Mouse (Mus musculus): ENCODE results near the gene Flywch2. TPM values are rescaled to one million over a fixed set of nuclear protein-coding genes. Genes with fewer than 3 reads are reported as not detected.
"Not testable (repeated sequence)": the region's sequence is repeated elsewhere in the genome, so short reads cannot be mapped to it uniquely, and the experiment has no call there.

Flywch2 gene
- polyA plus RNA-seq, 1 experiment, result 0.27 TPM

GRCm38 (mm10) chr17:23778447-23778846 lies 7.4 kb downstream of the Flywch2 start:
- H3K79me2 ChIP-seq (ENCODE audit: control insufficient read depth, insufficient read depth), result no peaks in the 10 kb centered on the region
- no peaks in the 10 kb centered on the region for H3K79me3 ChIP-seq (ENCODE audit: low read depth)
- no peak for TF ChIP-seq USF1 (IDR thresholded peaks at IDR 0.05; ENCODE audit: low read depth)
- no peak for TF ChIP-seq CEBPB (IDR thresholded peaks at IDR 0.05; ENCODE audit: low read depth)
- peaks cover 7% of the 10 kb centered on the region for H3K27me3 ChIP-seq (ENCODE audit: control insufficient read depth, insufficient read depth, insufficient read length)
- H3K36me3 ChIP-seq (ENCODE audit: control insufficient read depth, insufficient read depth), result no peaks in the 10 kb centered on the region
- H3K4me3 ChIP-seq (ENCODE audit: insufficient read depth, poor library complexity, severe bottlenecking), result no peak overlapping the region
- H3ac ChIP-seq (ENCODE audit: control insufficient read depth, insufficient read length, low read depth), result no peak overlapping the region

GRCm38 (mm10) chr17:23777141-23777540 lies 8.7 kb downstream of the Flywch2 start:
- no peak overlapping the region for H3ac ChIP-seq (ENCODE audit: control insufficient read depth, insufficient read length, low read depth)
- no peaks in the 10 kb centered on the region for H3K36me3 ChIP-seq (ENCODE audit: control insufficient read depth, insufficient read depth)
- no peak for TF ChIP-seq CTCF (IDR thresholded peaks at IDR 0.05; ENCODE audit: control insufficient read depth, insufficient read depth, insufficient read length)
- no peak for TF ChIP-seq CEBPB (IDR thresholded peaks at IDR 0.05; ENCODE audit: low read depth)
- no peak for TF ChIP-seq USF1 (IDR thresholded peaks at IDR 0.05; ENCODE audit: low read depth)
- no peak for TF ChIP-seq MYOD1 (IDR thresholded peaks at IDR 0.05; ENCODE audit: control insufficient read depth, insufficient read length, low read depth)
- TF ChIP-seq FOSL1 (IDR thresholded peaks at IDR 0.05; ENCODE audit: insufficient read depth, low read length, poor library complexity, severe bottlenecking), result no peak
- peaks cover 7% of the 10 kb centered on the region for H3K27me3 ChIP-seq (ENCODE audit: control insufficient read depth, insufficient read depth, insufficient read length)
- H3K4me3 ChIP-seq (ENCODE audit: insufficient read depth, poor library complexity, severe bottlenecking), result no peak overlapping the region
- H3K79me2 ChIP-seq (ENCODE audit: control insufficient read depth, insufficient read depth), result no peaks in the 10 kb centered on the region
- no peaks in the 10 kb centered on the region for H3K79me3 ChIP-seq (ENCODE audit: low read depth)

DNA sequence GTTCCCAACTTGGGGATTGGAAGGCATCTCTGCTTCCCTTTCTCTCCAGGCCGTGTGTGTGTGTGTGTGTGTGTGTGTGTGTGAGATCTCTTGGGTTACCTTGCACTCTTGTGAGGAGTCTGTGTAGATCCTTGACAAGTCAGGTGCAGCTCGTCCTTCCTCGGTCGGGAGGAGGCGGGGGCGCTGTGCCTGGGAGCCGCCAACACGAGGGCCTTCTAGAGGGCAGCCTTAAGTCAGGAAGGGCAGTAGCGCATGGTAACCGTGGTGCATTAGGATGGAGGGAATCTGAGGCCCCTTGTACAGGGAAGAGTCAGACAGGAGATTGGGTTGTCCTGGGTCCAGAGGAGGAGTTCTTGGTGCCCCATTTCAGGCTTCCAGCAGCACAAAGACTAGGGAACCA lies 9.7 kb downstream of the Flywch2 start:
- Histone ChIP-seq H3K36me3 (ENCODE audit: control insufficient read depth, insufficient read depth) (no peaks in the 10 kb centered on the region), H3K79me2 (ENCODE audit: control insufficient read depth, insufficient read depth) (peaks cover 1% of the 10 kb centered on the region), H3K79me3 (ENCODE audit: low read depth) (no peaks in the 10 kb centered on the region), H3K27me3 (ENCODE audit: control insufficient read depth, insufficient read depth, insufficient read length) (peaks cover 7% of the 10 kb centered on the region), H3K4me3 (ENCODE audit: insufficient read depth, poor library complexity, severe bottlenecking) (no peak overlapping the region), H3ac (ENCODE audit: control insufficient read depth, insufficient read length, low read depth) (no peak overlapping the region)
- TF ChIP-seq FOSL1 (IDR thresholded peaks at IDR 0.05; ENCODE audit: insufficient read depth, low read length, poor library complexity, severe bottlenecking) (no peak), MYOG (IDR thresholded peaks at IDR 0.05; ENCODE audit: control insufficient read depth, extremely low read depth, insufficient read length) (no peak), MYOD1 (IDR thresholded peaks at IDR 0.05; ENCODE audit: control insufficient read depth, insufficient read length, low read depth) (no peak), CEBPB (IDR thresholded peaks at IDR 0.05; ENCODE audit: low read depth) (no peak), USF1 (IDR thresholded peaks at IDR 0.05; ENCODE audit: low read depth) (no peak), MAX (IDR thresholded peaks at IDR 0.05) (no peak), CTCF (IDR thresholded peaks at IDR 0.05; ENCODE audit: control insufficient read depth, insufficient read depth, insufficient read length) (no peak)

DNA sequence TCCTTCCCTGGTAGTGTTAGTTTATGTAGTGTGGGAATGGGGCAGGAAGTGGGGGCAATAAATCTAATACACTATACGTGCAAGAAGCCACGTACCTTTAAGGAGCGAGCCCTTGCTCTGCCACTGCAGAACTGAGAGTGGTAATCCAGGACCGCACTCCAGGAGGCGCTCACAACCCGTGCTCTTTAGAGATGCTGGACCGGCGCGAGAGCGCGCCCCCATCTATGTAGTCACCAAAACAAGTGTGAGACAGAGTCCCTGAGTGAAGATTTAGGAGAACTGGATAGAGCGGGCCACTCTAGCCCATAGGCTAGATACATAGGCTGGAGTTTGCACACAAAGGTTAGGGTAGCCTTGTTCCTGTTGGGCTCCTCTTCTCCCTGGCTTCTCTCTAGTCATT lies 11.8 kb downstream of the Flywch2 start:
- Histone ChIP-seq H3K79me2 (ENCODE audit: control insufficient read depth, insufficient read depth) (peaks cover 18% of the 10 kb centered on the region), H3K79me3 (ENCODE audit: low read depth) (peaks cover 7% of the 10 kb centered on the region), H3ac (ENCODE audit: control insufficient read depth, insufficient read length, low read depth) (no peak overlapping the region), H3K27me3 (ENCODE audit: control insufficient read depth, insufficient read depth, insufficient read length) (peaks cover 7% of the 10 kb centered on the region), H3K36me3 (ENCODE audit: control insufficient read depth, insufficient read depth) (no peaks in the 10 kb centered on the region), H3K4me3 (ENCODE audit: insufficient read depth, poor library complexity, severe bottlenecking) (no peak overlapping the region)
- TF ChIP-seq MAX (IDR thresholded peaks at IDR 0.05), result no peak
- TF ChIP-seq CTCF (IDR thresholded peaks at IDR 0.05; ENCODE audit: control insufficient read depth, insufficient read depth, insufficient read length), result peak; percentile 43

DNA sequence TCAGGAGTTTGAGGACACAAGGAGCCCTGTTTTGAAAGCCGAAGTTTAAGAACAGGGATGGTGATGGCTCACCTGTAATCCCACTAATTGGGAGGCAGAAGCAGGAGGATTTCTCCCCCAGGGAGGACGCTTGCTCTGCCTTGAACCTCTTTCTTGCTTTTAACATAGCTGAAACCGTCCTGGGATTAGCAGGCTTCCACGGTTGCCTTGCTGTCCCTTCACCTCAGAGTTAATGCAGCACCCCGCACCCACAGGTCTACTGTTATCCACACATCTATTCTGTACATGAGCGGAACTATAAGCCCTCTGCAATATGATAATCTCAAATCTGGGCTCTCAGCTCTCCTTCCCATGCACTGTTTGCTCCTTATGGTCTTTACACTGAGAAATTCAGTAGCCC lies 12.2 kb downstream of the Flywch2 start:
- Histone ChIP-seq H3K79me3 (ENCODE audit: low read depth) (peaks cover 7% of the 10 kb centered on the region), H3K36me3 (ENCODE audit: control insufficient read depth, insufficient read depth) (no peaks in the 10 kb centered on the region), H3K79me2 (ENCODE audit: control insufficient read depth, insufficient read depth) (peaks cover 18% of the 10 kb centered on the region), H3K4me3 (ENCODE audit: insufficient read depth, poor library complexity, severe bottlenecking) (no peak overlapping the region), H3ac (ENCODE audit: control insufficient read depth, insufficient read length, low read depth) (no peak overlapping the region), H3K27me3 (ENCODE audit: control insufficient read depth, insufficient read depth, insufficient read length) (peaks cover 4% of the 10 kb centered on the region)
- no peak for TF ChIP-seq CEBPB (IDR thresholded peaks at IDR 0.05; ENCODE audit: low read depth)
- TF ChIP-seq MYOD1 (IDR thresholded peaks at IDR 0.05; ENCODE audit: control insufficient read depth, insufficient read length, low read depth), result no peak
- TF ChIP-seq FOSL1 (IDR thresholded peaks at IDR 0.05; ENCODE audit: insufficient read depth, low read length, poor library complexity, severe bottlenecking), result no peak
- no peak for TF ChIP-seq MYOG (IDR thresholded peaks at IDR 0.05; ENCODE audit: control insufficient read depth, extremely low read depth, insufficient read length)
- TF ChIP-seq CTCF (IDR thresholded peaks at IDR 0.05; ENCODE audit: control insufficient read depth, insufficient read depth, insufficient read length), result no peak
- no peak for TF ChIP-seq USF1 (IDR thresholded peaks at IDR 0.05; ENCODE audit: low read depth)
- TF ChIP-seq MAX (IDR thresholded peaks at IDR 0.05), result no peak

GRCm38 (mm10) chr17:23772219-23772556 lies 13.7 kb downstream of the Flywch2 start:
- H3ac ChIP-seq (ENCODE audit: control insufficient read depth, insufficient read length, low read depth); H3K79me3 ChIP-seq (ENCODE audit: low read depth); H3K36me3 ChIP-seq (ENCODE audit: control insufficient read depth, insufficient read depth); H3K27me3 ChIP-seq (ENCODE audit: control insufficient read depth, insufficient read depth, insufficient read length); H3K4me3 ChIP-seq (ENCODE audit: insufficient read depth, poor library complexity, severe bottlenecking): not testable (repeated sequence)
- peaks cover 18% of the 10 kb centered on the region for H3K79me2 ChIP-seq (ENCODE audit: control insufficient read depth, insufficient read depth)
